Mouse (Mus musculus): Measurements from ENCODE around the gene Mtus2. TPM values are rescaled to one million over a fixed set of nuclear protein-coding genes. Genes with fewer than 3 reads are reported as not detected.

The Mtus2 gene
- total RNA-seq, 4 experiments from 2014 or later = 0.07 to 0.31 TPM; not detected in 2

DNA sequence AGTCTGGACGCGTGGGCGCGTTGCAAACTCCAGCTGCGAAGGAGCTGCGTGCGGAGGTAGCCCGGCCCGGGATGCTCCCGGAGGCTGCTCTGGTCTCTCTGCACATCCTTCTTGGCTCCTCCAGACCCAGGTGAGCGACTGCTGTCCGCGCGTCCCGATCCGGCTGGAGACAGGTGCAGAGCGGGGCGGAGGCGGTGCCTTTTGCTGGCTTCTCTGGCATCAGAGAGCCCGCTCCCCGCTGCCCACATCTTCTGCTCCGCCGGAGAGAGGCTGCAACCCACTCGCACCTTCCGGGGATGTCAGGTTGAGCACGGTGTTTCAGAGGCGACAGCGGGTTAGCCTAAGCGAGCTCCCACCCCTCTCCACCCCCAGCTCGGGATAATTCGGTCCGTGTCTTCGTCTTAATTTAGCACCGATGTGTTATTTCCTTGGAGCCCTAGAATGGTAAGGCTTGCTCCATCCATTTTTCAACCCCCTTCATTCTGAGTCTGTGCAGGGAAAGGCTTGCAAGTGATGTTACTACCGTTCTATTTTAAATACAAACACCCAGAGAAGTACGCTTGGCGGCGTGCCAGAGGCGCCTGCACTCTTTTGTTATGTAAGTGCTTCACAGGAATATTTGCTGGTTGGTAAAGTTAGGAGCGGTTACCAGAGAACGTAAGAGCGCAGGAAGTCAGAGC lies 612 bp downstream of the Mtus2 start:
- DNase-seq (ENCODE audit: low spot score in 2 of 2) = peak in 1 of 2 experiments; percentile 12

DNA sequence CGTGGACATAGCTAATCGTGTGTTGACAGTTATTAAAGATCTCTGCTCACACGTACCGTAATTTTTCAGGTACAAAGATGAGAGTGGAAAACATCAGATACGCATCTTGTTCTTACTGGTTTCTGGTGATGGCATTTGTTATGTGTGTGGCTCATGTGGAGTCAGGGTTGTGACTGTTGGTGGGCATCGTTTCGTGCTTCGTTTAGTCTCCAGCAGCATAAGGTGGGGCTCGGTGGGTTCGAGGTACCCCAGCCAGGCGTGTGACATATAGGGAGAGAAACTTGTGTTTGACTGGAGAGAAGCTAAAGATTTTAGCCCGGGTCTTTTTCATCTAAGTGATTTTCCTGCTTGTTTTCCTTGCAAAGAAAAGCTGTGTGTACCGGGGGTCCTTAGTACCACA lies 1.4 kb downstream of the Mtus2 start:
- no peak for DNase-seq (ENCODE audit: low spot score in 2 of 2)

DNA sequence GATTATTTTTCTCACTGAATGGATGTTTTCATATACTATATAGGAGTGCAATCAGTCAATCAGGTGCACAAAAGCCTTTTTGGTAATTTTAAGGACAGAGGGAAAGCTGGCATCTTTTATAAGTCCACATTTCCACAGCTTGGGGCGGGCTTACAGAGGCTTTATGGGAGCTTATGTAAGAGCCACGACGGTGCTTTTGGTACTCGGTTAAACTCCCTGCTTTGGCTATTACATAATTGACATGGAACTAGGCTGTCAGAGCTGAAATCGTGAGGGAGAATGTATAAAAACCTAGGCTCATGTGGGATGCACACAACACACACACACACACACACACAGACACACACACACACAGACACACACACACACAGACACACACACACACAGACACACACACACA lies 2.0 kb downstream of the Mtus2 start:
- DNase-seq (ENCODE audit: low spot score in 2 of 2) = no peak

DNA sequence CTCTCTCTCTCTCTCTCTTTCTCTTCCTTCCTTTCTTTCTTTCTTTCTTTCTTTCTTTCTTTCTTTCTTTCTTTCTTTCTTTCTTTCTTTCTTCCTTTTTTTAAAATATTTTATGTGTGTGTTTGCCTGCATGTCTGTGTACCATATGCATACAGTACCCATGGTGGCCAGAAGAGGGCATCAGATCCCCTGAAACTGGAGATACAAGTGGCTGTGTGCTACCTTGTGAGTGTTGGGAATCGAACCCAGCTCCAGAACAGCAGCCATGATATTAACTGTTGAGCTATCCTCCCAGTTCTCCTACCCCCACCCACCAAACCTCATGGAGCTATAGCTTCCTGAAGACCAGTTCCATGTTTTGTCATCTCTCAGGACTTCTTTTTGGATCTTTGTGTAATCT lies 3.7 kb downstream of the Mtus2 start:
- DNase-seq (ENCODE audit: low spot score in 2 of 2) = no peak

DNA sequence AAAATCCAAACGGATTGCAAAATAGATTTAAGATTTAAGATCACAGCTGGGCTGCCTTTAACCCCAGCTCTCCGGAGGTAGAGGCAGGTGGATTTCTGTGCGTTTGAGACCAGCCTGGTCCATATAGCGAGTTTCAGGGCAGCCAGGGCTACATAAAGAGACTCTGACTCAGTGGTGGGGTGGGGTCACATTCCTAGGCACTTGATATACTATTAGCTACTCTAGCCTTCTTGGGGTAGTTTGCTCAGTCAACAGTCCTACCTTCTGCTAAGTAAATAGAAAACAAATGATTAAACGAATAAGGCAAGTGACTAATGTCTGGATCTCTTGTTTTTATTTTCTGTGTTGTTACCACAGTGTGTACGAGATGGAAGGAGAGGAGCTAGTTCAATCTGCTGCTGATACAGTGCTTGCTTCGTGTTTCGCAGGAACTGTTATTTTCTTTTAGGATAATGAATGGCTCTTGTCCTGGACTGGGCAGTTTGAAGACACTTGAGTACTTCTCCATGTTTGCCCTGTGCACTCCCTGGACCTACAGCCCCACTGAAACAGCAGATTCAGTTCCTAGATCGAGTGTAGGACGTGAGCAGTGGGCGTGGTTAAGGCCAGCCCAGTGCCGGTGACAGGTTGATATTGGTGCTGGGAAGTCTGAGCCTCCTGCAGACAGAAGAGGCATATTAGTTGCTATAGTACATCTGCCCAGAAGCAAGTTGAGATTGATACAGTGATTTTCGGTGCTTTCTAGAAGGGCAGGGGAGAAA lies 6.9 kb downstream of the Mtus2 start:
- DNase-seq (ENCODE audit: low spot score in 2 of 2) = no peak

DNA sequence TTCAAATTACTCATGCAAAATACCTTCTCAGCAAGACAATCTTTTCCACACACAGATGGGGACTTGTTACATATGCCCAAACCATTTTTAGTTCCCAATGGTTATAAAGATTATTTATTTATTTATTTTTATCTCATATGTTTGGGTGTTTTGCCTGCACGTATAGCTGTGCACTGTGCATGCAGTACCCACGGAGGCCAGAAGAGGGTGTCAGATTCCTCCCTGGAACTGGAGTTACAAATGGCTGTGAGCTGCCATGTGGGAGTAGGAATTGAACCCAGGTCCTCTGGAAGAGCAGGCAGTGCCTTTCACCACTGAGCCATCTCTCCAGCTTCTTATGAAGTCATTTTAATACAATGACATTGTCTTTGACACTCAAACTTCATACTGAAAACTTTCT lies 7.7 kb downstream of the Mtus2 start:
- no peak for DNase-seq (ENCODE audit: low spot score in 2 of 2)

DNA sequence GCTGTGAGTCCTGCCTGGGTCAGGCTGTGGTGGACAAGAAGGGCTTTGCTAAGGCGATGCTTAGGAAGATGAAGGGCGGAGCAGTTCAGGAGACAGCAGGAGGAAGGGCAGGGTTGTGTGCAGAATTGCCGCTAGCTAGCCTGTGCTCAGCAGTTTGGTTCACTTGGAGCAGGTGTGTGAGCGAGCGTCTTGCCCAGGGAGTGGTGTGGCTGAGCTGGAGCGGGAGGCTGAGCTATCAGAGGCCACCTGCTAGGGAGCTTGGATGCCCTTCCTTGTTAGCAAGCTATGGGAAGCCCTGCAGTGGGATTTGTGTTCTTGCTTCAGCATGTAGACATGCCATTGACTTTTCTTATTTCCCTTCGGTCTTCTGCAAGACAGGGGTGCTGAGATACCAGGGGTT lies 9.5 kb downstream of the Mtus2 start:
- no peak for DNase-seq (ENCODE audit: low spot score in 2 of 2)

DNA sequence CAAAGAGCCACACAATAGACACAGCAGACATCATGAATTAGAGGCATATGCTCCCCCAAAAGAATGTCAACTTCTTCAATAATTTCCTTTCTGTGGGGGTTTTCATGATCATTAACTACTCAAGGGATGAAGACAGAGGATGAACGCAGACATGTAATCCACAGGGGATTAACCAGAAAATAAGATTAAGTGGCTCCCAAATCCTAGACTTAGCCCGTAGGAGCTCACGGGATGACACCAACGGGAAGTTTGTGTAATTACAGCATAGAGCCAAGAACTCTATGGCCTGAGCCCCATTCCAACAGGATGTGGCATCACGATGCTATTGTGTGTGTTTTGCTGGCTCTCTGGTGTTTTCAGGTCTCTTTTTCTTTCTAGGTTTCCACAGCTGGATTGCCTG lies 12.4 kb downstream of the Mtus2 start:
- DNase-seq (ENCODE audit: low spot score in 2 of 2) = no peak

DNA sequence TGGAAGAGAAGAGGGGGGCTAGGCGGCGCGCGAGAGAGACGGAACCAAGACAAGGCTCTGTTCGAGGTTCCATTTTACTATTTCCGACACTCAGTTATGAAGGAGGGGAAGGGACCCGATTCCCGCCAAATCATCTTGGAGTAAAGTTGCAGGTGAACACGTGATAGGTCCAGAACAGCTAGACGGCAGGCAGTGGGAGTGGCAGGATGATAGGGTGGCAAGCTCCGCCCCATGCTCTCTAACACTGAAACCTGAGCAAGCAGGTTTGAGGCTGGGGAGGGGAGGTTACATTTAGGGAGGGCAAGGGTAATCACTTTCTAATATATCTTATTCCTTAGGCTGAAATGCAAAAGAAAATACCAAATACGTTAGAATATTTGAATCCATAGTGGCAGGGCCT lies 18.9 kb downstream of the Mtus2 start:
- DNase-seq (ENCODE audit: low spot score in 2 of 2) = no peak

DNA sequence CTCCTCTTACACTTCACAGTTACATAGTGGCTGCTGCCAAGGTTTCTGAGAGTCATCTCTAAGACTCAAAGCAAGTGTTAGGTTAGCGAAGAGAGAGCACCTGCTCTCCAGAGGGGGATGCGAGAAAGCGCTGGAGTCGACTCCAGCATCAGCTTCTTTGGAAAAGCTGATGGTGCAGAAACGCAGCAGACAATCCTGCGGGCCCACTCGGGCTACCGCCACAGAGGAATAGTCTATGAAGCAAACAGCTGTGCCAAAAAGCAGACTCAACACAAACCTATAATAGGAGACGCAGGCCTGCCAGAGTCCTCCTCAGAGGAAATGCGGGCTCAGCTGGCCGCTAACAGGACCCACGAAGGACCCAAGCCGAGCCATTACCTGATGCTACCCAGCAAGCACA lies 23.5 kb downstream of the Mtus2 start:
- DNase-seq (ENCODE audit: low spot score in 2 of 2) = no peak

DNA sequence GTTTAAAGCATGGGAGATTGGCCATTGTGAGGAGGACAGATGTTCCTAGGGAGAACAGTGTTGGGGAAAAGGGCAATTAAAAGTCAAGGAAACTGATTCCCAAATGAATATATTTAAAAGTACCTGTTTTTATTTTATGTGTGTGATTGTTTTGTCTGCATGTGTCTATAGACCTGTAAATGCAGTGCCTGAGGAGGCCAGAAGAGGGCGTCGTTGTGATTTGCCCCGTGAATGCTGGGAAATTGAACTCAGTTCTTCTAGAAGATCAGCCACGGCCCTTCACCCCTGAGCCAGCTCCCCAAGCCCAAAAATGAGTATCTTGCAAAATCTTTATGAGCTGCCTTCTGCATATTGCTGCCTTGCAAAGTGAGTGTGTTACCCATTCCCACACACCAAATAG lies 33.2 kb downstream of the Mtus2 start:
- no peak for DNase-seq (ENCODE audit: low spot score in 2 of 2)

DNA sequence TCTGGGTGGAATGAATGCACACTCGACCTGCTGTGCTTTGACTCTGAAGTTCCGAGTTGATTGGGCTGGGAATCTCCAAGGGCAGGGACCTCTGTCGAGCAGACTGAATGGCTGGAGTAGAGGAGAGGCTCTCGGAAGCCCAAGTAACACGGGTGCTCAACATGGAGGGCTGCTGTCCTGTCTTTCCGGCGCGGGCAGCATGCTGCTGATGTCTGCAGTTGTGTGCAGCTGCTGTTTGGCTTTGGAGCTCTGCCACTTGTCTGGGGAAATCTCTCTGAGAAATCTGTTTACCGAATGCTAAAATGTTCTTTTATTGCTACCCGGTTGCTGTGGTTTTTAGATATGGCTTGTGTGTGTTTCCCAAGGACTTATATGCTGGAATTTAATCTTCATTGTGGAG lies 33.7 kb downstream of the Mtus2 start:
- no peak for DNase-seq (ENCODE audit: low spot score in 2 of 2)

DNA sequence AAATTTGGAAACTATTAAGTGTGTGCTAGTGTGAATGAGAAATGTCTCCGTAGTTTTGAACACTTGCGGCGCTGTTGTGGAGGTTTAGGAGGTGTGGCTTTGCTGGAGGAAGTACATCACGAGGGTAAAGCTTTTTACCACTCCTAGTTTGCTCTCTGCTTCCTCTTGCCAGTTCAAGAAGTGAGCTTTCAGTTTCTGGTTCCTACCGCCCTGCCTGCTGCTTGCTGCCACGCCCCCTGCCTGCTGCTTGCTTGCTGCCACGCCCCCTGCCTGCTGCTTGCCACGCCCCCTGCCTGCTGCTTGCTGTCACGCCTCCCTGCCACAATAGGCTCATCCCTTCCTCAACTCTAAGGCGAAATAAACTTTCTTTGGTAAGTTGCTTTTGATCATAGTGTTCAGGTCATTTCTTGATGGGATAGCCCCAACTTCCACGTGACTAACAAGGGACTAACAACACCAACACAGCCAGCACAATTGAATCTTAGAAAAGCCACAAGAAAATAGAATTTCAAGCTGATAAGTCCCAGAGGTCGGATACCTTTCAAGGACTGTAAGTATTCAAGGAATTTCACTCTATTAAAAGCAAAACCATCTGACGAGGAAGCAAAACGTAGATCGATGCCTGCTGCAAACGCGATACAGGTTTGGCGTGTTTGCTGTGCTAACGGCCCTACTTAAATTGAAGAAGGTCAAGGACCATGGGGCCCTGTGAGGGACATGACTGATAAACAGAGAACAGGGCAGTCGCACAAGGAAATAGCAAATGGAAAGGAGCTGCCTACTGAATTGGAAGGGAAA lies 35.7 kb downstream of the Mtus2 start:
- peak; percentile 31 to 33 for DNase-seq (ENCODE audit: low spot score in 2 of 2)

DNA sequence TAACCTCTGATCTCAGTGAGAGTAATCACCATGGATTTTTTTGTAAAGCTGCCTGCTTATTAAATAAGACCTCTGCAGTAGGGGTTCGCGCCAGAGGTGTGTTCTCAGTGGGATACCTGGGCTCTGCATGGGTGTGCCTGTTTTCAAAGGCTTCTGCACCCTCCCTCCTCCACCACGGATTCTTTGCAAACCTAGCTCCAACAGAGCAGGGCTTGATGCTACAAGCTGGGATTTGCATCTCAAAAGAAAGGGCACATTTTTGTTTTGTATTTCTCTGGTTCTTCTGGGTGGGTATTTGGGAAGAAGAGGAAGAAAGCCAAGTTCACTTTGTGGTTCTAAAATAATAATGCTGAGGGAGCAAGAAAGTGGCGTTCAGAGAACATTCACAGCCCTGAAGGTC lies 48.1 kb downstream of the Mtus2 start:
- no peak for DNase-seq (ENCODE audit: low spot score in 2 of 2)

DNA sequence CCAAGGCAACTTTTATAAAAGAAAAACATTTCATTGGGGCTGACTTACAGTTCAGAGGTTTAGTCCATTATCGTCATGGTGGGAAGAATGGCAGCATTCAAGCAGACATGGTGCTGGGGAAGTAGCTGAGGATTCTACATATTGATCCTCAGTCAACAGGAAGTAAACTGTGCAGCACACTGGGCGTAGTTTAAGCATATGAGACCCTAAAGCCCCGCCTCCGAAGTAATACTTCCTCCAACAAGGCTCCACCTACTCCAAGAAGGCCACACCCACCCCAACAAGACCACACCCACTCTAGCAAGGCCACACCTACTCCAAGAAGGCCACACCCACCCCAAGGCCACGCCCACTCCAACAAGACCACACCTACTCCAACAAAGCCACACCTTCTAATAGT lies 55.0 kb downstream of the Mtus2 start:
- DNase-seq (ENCODE audit: low spot score in 2 of 2) = no peak

DNA sequence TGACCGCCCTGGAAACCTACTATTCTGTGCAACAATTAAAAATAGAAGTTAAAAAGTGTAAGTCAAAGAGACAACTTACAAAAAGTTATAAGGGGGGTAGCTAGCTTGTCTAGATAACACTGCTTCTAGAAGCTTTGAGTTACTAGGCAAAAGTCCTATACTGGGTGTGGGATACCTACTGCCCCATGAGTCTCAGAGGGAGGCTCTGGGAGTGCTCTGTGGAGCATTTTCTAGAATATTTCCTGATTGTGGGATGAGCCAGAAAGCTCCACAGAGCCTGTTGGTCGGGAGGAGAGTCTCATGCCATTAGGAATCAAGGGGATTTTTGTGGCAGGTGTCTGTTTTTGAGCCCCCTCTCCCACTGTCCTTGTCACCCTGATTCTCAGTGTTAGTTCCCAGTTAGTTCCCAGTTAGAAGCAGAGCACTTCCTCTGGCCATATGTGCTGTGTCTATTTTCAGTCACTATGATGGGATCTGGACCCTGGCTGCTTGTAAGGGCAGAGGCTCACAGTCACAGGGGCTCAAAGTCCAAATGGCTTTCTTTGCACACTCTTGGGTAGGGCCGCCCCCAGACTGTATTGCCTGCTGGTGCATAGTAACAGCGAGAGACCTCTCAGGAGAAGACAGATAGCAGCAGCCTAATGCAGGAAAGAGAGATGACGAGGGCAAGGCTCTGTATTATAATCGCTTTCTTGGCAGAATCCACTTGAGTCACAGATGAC lies 57.2 kb downstream of the Mtus2 start:
- no peak for DNase-seq (ENCODE audit: low spot score in 2 of 2)

DNA sequence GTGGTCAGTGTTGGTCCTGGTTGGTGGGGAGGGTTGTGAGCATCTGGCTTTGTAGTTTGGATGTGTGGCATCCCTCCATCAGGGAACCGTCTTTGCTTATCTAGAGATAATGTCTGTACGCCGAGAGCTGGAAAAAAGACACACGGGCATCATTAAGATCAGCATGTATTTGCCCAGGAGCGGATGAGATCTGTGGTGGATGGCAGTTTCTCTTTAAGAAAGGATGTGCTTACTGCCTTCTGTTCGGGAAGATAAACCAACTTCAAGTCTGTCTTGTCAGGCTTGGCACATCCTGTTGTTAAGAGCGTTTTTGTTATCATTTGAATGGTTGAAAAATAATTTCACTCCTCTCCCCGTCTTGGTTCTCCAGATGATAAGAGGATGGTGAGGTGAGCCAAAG lies 58.3 kb downstream of the Mtus2 start:
- no peak for DNase-seq (ENCODE audit: low spot score in 2 of 2)

DNA sequence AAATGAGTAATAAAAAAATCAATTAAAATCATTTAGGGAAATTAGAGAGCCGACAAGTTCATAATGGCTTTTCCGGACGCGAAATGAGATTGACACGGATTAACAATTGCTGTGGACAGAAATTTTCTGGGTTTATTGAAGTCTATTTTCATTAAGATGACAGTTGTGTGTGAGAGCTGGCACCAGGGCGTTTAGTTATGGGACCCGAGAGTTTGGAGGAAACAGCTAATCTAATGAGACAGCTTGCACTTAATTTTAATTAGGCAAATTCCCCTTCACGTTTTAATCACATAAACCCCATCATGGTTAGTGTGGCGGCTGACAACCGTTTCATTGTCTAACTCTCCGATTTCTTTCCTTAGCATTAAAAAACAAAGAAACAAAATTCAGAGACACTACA lies 60.3 kb downstream of the Mtus2 start:
- no peak for DNase-seq (ENCODE audit: low spot score in 2 of 2)

DNA sequence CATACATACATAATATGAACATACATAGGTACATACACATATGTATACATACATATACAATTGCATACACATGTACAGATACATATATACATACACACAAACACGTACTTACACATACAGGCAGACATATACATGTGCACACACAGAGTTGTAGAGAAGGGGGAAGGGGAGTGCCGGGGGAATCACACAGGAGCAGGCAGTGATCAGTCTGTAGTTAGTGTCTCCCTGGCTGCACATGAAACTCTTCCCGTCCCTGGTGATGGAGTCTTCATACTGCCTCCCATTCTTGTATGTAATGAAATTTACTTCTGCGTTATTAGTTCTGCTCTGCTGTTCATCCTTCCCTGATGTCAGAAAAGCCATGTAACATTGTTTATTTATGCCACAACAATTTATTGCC lies 65.7 kb downstream of the Mtus2 start:
- DNase-seq (ENCODE audit: low spot score in 2 of 2) = no peak

DNA sequence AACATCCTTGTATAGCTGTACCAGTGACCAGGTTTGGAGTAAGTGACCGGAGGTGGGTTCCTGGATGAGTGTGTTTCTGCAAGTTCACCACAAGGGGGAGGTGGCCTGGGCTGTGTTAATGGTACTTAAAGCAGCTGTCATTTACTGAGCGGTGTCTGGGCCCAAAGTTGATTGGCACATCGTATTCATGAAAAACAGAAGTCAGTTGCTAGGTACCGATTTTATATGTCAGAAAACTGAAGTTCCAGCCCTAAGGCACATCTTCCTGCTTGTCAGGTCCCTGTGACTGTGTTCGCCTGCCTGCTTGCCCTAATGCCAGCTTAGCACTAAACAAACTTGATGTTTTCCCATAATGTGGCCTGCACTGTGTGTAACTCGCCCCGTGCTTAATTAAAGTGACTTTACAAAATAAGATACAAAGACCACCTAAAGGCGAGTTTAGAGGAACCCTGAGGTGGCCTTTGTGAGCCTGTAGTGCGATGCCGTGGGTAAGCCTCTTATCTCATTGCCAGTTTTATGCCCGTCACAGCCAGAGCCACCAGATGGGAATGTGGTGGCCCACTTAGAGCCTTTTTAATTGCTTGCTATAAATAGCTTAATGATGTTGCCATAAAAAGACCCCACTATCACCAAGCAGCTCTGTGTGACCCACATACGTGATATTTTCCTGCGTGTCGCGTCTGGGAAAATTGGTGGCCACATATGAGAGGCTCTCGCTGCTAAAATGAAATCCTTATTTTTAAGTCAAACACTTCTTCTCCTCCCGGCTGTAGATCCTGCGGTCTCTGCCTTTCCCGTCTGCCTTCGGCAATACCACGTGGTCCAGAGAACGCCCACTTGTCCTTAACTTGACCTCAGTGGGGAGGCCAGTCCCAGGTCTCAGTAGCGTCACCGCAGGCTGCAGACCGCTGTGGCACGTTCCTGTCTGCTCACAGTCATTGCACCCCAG lies 69.6 kb downstream of the Mtus2 start:
- DNase-seq (ENCODE audit: low spot score in 2 of 2) = no peak

DNA sequence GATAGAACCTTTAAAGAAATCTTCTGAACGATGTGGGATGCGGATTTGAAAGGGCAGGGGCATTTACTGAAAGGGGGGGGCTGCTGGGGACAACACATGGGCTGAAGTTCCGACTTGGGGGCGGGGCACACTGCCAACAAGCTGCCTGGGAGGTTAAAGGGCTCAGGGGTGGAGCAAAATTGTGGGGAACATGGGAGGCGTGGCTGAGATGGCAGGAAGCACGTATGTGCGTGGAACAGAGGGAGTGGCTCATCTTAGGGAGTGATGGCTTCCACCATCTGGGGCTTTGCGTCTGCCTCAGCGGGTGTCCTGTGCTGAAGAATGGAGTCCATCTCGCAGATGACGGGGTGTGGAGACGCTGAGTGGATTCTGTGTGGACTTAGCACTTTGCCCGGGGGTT lies 70.9 kb downstream of the Mtus2 start:
- no peak for DNase-seq (ENCODE audit: low spot score in 2 of 2)
